Mouse (Mus musculus): ENCODE measurements around the gene Rab31. TPM values are rescaled to one million over a fixed set of nuclear protein-coding genes. Genes with fewer than 3 reads are reported as not detected.
"Not testable (repeated sequence)": the region's sequence is repeated elsewhere in the genome, so short reads cannot be mapped to it uniquely, and the experiment has no call there.

Gene Rab31
- total RNA-seq, 2 experiments from 2014 or later = 56.6 to 90.9 TPM

DNA sequence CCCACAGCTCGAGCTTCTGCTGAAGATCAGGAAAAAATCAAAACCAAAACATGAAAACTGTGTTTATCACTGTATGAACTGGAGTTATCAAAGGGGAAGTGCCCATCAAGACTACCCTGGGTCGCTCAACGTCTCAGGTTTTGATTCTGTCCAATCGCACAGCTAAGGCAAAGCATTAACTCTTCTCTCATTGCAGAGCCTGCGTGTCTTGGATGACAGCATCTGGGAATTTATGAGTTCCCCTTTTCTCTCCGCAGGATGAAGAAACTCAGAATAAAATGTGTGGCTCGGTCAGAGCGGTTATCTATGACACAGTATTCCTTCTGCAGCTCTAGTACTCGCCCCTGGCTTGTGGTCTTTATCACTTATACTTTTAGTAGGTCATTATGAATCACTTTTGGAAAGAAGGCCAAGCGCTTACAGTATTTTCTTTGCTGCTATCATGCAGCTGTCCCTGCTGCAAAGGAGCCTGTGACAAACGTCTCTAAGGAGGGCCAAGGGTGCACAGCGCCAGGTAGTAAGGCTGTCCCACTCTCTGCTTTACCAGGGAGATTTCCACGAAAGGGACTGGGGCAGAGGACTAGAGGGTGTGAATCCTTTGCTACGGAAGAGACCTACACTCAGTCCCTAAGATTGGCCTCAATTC is 136.7 kb downstream of the Rab31 start:
- peak; percentile 96 for ATAC-seq (ENCODE audit: poor library complexity, severe bottlenecking)

DNA sequence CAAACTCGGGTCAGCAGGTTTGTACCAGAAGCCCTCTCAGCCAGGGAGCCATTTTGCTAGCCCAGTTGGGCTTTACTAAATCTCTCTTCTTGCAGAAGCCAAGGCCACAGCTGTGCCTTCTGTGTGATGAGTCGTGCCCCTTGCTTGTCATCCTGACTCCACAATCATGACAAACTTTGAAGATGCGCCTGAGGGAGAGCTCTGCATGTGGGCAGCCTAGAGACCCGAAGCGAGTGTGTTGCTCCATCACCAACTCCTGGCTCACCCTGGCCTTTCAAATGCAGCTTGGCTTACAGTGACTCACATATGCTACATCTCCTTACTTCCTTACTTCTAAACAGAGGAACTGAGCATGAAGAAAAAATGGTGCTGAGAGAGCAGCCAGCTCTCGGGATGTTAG is 142.6 kb downstream of the Rab31 start:
- ATAC-seq (ENCODE audit: poor library complexity, severe bottlenecking) = peak; percentile 92

DNA sequence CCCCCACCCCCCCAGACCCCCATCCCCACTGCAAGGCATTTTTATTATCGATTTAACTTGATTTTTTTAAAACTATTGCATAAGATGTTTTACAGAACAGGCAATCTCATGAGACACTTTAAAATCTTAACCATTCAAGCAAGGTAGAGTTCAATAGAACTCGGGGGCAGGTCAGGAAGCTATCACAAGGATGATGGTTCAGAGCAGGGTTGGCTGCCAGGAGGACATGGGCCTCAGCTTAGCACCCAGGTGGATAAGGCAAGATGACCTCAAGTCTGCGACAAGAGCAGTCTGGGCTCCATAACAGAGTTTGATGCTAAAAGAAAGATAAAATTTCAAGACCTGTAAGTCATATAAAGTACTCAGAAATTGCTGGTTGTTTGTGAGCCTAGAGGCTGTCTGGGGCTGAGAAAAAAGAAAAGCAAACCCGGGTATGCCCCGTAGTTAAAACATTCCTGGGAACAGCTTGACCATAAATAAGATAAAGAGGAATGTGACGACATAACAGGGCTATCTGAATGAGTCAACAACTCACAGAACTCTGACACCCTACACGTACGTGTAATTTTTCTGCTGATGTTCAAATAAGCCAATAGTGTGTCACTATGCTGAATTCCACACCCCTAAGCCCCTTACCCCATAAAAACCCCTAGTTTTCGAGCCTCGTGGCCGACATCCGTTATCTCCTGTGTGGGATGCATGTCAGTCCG is 143.6 kb downstream of the Rab31 start:
- not testable (repeated sequence) for ATAC-seq (ENCODE audit: poor library complexity, severe bottlenecking)

DNA sequence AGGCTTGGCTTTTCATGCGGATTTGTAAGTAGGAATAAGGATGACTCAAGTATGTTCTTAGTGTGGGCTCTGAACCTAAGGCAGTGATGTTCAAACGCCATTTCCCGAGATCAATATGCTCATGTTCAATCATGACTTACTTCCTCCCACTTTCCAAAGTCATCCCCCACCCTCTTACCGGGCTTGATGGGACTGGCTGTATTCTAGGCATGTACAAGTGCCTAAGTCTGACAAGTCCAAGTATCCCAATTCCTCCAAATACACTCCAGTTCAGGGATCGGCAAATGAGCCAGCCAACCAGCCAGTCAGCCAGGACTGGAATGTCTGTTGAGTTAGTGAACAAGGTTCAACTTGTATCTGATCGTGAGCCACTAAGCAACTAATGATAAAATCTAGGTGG is 146.3 kb downstream of the Rab31 start:
- ATAC-seq (ENCODE audit: poor library complexity, severe bottlenecking) = no peak

DNA sequence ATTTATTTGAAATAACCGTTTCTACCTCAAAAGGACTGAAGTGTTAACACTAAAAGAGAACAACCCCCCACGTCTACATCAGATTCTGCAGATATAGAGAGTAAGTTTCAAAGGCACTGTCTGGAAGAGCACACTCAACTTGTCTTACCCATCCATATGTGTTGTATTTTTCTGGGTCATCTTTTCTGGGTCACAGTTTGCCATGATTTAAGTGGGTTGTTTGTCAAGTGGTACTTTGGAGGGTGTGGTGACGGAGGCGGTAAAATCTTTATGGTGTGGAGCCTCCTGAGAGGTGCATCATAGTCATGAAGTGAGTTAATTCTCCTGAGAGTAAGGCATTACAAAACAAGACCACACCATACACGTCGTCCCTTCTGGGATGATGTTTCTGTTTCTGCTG is 147.0 kb downstream of the Rab31 start:
- no peak for ATAC-seq (ENCODE audit: poor library complexity, severe bottlenecking)

DNA sequence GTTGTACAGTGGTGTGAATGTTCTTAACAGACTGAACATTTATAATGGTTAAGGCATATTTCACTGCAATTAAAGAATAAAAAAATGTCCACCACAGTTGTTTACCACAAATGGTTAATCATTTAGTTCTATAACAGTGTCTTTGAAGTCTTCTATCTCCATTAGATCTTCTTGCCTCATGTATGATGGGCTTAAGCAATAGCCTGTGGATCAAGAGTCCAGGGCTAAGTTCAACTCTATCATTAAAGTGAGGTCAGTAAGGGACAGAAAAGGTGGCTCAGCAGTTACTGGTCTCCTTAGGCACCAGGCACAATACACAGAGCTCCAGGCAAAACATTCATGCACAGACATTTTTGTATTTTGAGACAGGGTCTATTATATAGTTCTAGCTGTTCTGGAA is 149.4 kb downstream of the Rab31 start:
- ATAC-seq (ENCODE audit: poor library complexity, severe bottlenecking) = no peak

DNA sequence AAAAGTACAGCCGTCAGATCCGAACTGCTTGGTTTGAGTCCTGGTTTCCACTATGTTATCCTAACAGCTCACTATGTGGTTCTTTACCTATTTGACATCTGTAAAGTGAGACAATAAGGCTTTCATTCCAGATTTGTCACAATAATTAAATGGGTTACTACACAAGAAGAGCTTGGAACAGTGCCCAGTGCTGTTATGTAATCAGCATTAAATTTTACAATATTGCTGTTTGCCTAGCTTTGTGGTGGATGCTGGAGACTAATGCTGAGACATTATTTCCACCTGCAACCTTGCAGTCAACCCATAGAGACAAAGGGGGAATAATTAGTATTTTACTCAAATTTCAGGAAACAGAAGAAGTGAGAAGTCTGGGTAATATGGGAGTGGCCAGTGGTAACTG is 154.1 kb downstream of the Rab31 start:
- ATAC-seq (ENCODE audit: poor library complexity, severe bottlenecking) = no peak

DNA sequence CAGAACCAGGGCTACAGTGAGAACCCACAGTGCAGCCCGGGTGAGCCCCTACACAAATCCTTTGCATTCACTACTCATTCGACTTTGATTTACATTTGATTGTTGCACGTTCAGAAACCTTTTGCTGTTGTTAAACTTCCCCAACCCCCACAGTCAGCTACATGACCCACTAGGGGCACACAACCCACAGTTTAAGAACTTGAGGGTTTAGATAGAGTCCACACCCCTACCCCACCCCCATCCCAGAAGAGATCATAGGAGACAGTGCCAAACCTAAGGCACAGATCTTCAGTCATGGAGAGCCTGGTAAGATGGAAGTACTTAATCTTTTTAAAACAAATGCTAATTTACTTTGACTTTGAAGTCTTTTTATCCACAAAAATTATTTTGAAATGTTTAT is 156.9 kb downstream of the Rab31 start:
- ATAC-seq (ENCODE audit: poor library complexity, severe bottlenecking) = no peak

DNA sequence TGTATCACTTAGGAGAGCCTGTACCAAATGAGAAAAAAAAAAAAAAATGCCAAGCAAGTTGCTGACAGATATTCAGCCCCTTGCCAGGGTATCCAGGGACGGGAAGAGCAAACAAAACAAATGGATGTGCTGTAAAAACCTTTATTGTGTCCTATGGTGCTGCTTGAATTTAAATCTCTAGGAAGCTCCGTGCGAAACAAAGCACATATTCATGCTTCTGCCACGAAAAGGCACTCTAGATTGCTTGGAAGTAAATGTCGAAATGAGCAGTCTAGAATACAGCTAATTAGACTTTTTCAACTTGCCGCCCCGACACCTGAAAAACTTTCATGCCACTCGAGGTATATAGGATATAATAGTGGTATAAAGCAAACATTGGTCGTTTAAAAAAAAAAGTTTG is 158.1 kb downstream of the Rab31 start:
- ATAC-seq (ENCODE audit: poor library complexity, severe bottlenecking) = no peak

DNA sequence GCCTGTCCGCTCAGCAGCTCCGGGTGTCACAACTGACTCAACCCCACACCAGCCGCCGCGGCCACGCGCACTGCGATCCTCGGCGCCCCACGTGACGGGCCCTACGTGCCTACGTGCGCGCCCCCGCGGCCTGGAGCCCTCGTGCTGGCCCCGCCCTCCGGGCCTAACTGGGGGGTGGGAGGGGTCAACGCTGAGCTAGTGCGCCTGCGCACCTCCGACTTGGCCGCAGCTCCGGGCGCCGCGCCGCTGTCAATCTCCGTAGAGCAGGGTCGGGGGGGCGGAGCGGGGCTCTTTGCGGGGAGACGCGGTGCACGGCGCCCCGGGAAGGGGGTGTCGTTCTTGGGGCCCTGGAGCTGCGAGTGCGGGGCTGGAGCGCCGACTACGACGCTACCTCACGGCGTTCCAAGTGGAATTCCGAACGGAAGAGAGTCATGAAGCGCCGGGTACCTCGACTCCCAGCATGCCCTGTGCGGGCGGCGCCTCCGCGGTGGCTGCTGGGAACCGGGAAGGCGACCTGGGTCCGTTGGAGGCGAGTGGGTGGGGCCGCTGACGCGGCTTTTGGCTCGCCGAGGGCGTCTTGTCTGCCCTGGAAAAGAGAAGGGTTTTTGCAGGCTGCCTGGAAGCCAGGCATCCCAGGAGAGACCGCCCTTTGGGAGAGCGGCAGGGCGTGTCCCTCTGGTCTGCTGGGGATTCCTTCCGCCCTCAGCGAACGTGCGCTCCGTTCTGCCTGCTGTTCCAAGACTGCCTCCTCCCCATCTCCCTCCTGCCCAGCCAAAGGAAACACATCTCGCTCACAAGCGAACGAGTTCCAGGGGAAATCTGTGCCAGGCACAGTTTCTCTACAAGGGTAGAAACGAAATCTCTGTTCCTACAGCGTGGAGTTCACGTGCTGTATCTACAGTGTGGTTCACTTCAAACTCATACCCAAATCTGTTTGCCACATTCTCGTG is 158.8 kb downstream of the Rab31 start, which contains the start of gene Vapa:
TSS of gene Vapa (minus strand) at position 93 of the 950 bp plus-strand sequence.
- ATAC-seq (ENCODE audit: poor library complexity, severe bottlenecking) = peak; percentile 85

DNA sequence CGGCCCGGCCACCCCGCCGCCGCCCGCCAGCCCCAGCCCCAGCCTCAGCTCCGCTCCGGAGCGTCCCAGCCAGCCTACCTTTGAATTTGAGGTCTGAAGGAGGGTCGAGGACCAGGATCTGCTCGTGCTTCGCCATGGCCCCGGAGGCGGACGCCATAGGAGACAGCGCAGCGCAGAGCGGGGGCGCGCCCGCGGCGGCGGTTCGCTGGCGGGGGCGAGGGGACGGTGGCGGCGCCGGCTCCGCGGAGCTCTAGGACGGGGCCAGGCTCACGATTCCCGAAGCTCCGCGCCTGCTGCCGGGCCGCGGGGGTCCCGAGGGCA is 159.4 kb downstream of the Rab31 start:
- no peak for ATAC-seq (ENCODE audit: poor library complexity, severe bottlenecking)

DNA sequence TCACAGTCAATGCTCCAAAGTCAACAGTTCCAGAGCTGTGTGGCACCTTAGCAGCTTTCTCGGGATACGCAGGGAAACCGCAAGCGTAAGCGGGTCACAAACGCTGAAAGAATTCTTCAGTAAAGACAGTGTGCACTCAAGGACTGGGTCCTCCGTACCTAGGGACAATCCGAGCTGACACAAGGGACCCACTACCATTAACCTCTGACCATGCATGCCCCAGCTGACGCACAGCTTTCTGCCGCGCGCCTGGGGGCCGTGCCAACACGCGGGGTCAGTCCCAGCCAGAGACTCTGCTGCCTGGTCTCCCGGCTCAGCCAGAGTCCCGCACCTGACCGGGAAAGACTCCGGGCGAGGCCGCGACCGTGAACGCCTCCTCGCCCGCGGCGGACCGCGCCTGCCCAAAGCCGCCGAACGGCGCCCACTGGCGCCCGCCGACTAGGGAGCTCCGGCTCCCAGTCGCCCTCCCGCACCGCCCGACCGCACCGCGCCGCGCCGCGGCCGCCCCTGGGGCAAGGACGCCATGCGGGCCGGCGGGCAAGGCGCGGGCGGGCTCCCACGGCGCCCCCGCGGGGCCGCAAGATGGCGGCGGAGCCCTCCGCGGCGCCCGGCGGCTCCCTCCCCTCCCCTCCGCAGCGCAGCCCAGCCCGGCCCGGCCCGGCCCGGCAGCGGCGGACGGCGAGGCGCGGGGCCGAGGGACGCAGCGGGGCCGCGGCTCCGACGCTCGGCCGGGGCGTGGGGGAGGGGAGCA is 160.0 kb downstream of the Rab31 start:
- no peak for ATAC-seq (ENCODE audit: poor library complexity, severe bottlenecking)

DNA sequence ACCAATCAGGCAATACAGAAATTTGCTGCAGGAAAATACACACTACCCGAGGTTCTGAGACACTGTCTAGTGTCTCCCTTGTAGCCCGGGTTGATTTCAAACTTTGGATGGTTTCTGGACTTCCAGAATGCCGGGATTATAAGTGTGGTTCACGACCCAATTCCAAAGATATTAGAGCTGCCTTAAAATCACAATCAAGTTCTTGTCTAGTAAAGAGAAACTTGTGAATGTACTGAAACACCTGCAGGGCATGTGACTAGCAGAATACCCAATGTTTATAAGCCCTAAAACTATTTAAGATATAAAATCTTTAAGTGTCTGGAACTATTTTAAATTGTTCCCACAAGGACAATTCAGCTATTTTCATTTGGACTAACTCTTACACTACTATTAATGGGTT is 160.8 kb downstream of the Rab31 start:
- ATAC-seq (ENCODE audit: poor library complexity, severe bottlenecking) = no peak

DNA sequence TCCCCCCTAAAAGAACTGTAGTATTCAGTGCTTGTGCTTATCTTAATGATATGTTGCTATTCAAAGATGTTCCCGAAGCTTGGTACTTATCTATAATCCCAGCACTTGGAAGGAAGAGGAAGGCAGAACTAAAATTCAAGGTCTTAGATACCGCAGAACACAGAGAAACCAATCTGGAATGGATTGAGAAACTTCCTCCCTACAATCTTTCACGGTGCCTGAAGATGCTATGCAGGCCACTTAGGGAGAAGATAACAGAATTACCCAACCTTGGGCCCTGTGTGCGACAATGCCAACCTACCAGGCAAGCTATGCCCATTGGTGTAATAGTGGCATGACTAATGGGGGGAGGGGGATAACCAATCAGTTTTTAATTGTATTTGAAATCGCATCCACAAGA is 163.8 kb downstream of the Rab31 start:
- ATAC-seq (ENCODE audit: poor library complexity, severe bottlenecking) = peak; percentile 30

DNA sequence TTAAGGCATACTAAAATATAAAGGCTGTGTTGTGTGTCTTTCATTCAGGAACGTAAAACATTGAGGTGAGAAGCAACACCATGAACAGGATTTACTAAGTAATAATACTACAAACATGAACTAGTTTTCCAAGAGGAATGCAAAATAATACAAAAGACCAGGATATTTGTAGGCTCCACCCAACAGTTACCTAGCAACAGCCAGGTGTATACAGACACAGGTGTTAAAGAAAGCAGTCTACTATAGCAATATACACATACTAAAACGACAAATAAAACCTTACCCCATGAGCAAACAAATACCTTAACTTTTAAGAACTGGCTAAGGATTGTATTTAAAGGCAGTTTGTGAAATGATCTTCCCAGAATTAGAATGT is 164.3 kb downstream of the Rab31 start:
- ATAC-seq (ENCODE audit: poor library complexity, severe bottlenecking) = no peak

DNA sequence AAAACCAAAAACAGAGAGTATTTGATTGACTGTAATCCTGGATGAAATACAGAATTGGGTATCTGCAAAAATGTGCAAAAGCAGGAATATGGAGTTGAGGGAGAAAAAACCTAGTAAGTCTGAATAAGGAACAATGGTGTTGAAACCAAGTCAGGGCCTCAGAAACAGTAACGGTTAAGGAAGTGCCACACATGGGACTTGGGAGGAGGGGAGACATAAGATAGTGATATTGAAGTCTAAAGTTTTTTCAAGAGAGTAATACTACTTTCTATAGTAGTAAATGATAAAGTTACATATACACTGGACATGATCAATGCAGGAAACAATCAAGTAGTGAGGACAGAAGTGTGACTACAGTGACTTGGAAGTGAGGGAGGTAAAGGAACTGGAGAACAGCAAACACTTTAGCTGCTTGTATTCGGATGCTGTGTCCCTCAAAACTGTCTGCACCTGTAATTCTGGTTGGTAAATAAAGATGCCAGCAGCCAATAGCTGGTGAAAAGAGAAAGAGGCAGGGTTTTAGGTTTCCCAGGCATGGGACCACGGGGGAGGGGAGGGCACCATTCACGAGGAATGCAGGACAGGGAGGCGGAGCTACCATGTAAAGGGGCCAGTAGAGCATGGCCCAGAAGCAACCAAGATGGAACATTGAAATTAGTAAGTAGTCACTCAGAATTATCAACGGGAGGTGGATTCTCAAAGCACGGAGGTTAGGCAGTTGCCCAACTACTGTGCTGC is 164.8 kb downstream of the Rab31 start:
- ATAC-seq (ENCODE audit: poor library complexity, severe bottlenecking) = peak; percentile 50

DNA sequence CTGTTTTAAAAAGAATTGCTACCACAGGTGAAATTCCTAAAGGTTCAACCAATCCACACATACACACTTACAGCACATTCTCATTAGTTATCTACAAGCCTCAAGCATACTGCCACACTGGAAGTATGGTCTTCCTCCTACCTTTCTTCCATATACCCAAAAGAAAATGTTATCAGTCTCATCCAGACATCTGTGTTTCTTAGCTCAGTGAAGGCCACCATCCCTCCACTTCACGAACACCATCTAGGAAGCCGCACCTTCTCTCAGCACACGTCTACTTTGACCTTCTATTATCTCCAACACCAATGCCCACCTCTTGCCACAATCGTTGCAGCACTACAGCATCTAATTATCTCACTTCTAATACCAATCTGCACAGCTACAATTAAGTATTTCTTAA is 166.5 kb downstream of the Rab31 start:
- ATAC-seq (ENCODE audit: poor library complexity, severe bottlenecking) = no peak

DNA sequence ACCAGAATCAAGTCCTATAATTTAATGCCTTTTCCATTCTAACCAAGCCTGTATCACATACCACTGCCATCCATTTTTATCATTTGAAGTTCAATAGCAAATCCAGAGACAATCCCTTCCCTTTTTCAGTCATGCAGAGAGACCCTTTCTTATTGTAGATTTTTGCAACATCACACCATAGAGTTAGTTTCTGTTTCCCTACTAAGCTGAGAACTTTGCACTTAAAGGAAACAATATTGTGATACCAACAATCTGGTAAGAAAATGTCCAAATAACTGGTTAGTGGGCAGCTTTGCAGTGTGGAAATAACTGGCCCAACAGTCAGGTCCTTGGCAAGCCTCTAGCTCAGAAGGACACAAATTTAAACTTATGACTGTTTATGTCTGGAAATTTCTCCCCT is 167.7 kb downstream of the Rab31 start:
- ATAC-seq (ENCODE audit: poor library complexity, severe bottlenecking) = peak; percentile 14; the same call in 1 of the 2 replicates

DNA sequence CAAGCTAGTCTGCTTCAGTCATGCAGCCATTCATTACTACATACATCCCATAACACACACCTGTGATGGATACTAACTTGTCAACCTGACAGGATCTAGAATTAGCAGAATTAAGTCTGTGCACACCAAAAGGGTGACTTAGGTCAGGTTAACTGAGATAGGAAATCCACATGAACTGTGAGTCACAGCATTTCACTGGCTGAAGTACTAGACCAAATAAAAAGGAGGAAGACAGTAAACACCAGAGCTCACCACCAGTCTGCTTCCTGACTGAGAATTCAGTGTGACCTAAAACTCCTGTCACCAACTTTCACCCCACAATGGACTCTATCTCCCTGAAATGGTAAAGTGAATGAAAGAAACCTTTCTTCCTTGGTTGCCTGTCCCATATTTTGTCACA is 168.2 kb downstream of the Rab31 start:
- peak; percentile 58 for ATAC-seq (ENCODE audit: poor library complexity, severe bottlenecking)

All from megakaryocyte, adult 5-6 weeks (primary cell).